Mouse (Mus musculus) lung, postnatal 0 days (tissue): ENCODE measurements around the gene Serpina1f.
"Not testable (repeated sequence)": the region's sequence is repeated elsewhere in the genome, so short reads cannot be mapped to it uniquely, and the experiment has no call there.

Source experiments
- CTCF ChIP-seq: IDR thresholded peaks from 2 replicates; pipeline ENCODE4 v1.5.1; 2016; ENCODE audit warnings: antibody characterized with exemption, mild to moderate bottlenecking
- EP300 ChIP-seq: IDR thresholded peaks from 2 replicates; pipeline ENCODE4 v1.6.1; 2016; ENCODE audit warnings: antibody characterized with exemption, mild to moderate bottlenecking, control low read depth

DNA sequence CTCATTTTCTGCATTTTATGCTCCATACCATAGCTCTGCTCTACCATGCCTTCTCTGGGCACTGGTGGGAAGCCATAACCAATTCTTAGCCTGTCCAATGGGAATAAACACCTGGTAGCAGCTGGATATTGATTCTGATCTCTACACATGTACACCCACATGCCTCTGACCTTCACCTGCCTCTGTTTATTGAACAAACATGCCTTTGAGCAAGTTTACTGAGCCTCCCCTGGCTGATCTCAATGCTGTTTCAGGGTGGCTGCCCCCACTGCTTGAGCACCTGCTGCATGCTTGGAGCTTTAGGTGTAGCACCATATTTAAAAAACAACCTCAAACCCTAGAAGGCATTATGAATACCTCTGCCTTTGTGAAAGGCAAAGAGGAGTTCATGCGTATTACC, 15.5 kb downstream of the Serpina1f start:
- TF ChIP-seq EP300, CTCF: not testable (repeated sequence)
